Mouse (Mus musculus): Measurements from ENCODE around the gene Naa50.

The Naa50 gene

DNA sequence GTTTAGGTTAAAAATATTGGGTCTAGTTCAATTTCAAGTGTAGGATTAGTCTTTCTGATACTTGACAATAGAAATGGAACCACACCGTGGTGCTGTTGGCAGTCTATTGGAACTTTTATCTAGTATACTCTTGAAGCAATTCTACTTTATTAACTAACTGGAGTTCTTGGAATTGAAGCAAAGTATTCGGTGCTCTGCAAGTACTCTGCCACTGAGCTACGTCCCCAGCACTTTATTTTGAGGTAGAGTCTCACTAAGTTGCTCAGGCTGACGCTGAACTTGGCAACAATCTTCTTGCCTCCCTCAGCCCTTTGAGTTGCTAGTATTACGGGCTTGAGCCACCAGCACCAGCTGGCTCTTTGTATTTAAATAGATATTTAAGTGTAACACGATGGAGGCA is 1.9 kb downstream of the Naa50 start:
- DNase-seq = peak; percentile 13

DNA sequence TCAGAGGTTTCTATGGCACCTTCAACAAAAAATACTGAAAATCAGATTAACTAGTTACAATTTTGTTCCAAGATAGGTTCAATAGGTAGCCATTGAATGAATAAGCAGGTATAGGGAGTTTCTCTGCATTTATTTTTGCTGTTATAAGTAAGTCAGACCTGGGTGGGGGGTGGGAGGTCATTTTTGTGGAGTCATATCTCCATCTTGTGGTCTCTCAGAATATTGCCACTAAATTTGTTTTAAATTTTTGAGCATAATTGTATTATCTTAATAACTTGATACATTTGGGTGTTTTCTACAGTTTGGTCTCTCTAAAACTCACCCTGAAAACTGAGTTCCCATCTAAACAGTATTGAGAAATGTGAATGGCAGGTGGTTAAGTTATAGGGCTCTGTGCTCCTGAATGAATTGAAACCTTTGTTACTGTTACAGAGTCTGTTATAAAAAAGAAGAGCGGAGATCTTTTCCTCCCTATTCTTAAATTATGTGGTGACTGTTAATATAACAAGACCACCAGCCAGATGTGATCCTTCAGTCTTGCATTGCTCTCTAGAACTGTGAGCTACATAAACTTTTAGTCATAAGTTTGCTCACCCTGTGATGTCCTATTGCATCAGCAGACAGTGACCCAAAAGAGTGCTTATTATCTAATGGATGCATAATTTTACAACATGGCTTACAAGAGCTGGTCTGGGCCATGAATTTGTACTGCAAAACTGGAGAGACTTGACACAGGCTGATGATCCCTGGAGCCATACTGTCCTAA is 9.6 kb downstream of the Naa50 start:
- no peak for DNase-seq

DNA sequence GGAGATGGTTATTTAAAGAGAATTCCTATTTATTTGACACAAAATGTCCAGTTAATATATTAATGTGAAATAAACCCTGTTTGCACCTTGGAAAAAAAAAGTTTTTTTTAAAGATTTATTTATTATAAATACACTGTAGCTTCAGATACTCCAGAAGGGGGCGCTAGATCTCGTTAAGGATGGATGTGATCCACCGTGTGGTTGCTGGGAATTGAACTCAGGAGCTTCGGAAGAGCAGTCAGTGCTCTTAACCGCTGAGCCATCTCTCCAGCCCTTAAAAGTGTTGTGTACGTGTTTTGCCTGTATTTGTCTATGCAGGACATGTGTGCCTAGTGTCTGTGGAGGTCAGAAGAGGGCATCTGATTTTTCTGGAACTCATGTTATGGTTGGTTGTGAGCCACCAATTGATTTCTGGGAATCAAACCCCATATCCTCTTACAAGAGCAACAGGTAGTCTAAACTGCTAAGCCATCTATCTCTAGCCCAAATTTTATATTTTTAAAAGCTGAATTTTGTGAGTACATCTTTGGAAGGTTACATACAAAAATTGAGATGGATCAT is 14.9 kb downstream of the Naa50 start:
- no peak for DNase-seq

DNA sequence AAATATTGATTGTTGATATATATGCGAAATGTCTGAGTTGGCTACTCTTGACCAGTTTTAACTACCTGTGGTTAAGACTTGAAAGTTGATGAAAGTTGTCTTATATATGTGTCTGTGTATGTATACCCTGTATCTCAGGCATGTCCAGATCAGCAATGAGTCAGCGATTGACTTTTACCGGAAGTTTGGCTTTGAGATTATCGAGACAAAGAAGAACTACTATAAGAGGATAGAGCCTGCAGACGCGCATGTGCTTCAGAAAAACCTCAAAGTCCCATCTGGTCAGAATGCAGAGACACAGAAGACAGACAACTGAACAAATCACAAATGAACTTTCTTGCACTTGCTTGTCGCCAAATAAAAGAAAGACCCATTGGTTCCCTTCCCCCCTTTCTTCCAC is 19.7 kb downstream of the Naa50 start:
- no peak for DNase-seq

DNA sequence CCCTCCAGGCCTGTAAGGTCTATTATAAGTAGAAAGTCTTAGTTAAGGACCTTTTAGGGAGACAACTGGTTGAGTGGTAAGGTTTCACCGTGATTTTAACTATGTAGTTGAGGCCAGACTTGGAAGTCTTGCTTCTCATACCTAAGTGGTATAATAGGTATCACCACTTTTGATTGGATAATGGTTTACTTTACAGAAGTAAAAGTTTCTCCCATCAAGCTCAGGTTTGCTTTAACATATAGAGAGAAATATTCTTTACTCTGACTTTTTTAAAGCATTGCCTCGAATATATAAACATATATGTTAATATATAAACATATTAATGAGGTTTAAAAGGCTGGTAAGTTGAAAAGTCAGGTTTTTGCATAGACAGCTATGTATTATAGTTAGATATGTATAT is 24.2 kb downstream of the Naa50 start:
- DNase-seq = no peak

DNA sequence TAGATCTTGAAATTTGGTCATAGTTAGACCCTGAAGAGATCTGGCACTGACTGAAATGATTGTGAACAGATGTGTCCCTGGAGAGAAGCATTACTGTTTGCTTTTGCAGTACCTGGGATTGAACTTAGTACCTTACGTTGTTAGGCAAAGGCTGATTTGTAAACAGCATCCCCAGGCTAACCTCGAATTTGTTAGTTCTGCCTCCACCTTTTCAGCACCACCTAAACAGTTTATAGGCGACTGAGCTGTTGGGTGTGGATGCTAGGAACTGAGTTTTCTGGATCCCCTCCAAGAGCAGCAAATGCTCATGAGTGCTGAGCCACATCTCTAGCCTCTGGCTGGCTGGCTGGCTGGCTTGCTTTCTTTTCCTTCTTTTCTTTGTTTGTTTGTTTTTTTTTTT is 25.6 kb downstream of the Naa50 start:
- no peak for DNase-seq

DNA sequence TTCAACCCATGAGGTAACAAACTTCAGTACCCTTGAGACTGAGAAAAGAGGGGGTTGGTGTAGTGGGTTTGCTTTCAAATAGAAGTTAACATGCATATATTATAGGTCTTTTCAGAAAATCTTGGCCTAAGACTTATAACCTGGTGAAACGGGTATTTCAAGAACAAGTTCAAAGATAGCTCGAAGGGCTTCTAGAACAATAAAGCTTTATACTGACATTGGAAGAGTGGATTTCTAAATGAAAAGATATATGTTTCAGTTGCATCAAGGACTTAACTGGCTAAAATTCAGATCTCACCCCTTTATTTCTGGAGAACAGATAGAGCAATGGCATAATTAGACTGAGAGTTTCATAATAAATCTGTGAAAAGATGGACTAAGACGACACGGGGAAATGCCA is 29.4 kb downstream of the Naa50 start:
- no peak for DNase-seq

DNA sequence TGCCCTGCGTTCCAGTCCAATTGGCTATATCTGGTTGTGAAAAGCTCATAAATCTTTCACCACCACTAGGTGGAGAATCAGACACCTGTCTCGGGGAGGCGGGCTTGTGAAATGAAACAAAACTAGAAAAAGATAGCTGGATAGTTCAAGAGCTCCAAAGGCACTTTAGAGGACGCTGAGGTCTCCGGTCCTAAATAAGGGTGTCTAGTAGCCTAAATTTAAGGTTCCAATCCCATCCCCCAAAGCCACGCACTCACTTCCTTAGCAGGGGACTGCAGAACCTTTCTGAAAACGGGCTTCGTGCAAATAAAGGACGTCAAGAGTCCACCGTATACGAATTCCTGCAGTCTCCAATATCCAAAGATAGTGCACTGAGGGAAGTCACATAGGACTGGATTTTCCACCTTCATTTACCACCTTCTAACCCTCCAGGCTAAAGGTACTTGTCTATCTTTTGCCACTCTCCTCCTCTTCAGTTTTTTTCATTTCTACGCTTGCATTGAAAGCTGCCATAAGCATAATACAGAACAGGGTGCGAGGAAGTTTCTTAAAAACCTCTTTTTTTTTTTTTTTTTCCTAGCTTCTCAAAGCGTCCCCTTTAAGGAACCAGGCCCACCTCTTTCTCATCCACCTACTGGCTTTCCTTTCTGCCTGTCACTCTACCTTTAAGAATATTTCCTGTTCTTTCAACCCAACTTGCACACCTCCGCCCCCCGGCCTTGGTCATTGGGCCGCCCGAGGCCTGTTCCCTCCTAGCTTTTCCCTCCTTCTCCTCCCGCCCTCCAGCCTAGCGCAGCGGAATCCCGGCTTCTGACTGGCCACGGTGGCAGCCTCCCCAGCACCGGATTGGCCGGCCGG is 32.9 kb downstream of the Naa50 start:
- DNase-seq = peak; percentile 99

DNA sequence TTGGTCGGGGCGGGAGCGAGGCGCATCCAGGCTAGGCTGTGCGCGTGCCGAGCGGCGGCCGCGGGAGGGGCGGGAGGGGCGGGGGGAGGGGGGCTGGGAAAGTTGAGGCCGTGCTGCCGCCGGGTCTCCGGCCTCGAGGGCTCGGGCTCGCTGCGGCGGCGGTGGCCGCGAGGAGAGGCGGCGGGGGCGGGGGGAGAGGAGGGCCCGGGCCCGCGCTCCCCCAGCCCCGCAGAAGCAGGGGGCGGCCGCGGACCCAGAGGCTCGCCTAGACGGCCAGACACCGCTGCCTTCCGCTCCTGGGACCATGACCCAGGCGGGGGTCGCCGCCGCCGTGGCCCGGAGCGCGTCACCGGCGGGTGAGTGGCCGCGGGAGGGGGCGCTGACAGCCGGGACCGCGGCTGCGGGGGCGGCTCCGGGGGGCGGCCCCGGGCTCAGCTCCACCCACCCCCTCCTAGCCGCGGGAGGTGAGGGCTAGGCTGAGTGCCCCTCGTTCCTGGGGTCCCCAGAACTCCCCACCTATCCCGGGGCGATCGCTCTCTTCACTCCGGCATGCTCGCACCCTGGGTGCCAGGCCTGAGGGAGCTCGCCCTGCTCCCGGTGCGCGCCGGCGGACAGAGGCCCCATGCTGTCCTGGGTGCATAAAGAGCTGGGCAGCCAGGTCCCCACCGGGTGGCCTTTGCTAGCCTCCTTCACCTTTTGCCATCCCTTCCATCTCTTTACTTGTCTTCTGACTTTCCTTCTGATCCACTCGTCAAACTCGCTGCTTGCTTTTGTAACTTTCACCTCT is 33.7 kb downstream of the Naa50 start, which contains the start of gene Usf3:
Gene Usf3 (plus strand): TSS at position 92 of the 787 bp plus-strand sequence.
- DNase-seq = peak; percentile 58

DNA sequence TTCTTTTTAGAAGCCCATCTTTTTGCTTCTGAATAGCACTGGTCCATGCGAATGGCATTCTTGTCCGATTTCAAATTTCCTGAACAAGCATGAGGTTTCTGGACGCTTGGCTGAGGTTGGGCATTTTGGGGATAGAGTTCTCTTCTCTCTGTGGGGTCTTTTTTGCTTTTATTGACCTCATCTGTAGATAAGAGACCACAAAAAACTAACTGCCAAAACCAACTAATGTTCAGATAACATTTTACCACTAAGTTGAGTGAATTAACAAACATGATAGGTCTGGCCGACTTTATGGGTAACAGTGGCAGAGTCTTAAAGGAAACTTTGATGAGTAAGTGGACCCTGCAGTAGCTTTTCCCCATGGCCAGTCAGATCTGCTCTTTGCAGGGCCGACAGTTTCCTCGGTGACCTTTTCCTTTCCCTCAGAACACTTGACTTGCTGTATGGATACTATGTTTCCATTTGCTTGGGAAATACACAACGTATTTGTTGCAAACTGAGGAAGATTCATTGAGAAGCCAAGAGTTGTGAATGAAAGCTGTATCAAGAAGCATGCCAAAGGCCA is 34.4 kb downstream of the Naa50 start:
- no peak for DNase-seq

DNA sequence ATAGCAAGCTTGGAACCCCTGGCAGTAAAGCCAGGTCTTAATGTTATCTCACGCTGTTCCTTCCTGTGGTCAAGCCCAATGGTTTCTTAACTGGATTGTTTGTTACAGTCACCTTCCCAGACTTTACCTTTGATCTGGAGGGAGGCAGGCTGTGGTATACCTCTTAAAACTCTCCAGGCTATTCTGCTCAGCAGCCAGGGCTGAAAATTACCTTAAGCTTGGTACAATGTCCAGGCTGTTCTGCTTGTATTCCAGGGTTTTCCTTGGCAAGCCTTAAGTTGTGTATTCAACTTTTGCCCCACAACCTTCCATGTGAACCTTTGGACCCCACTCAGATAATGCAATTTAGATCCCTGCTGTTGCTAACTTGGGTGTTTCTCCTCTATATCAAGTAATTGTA is 35.4 kb downstream of the Naa50 start:
- peak; percentile 77 for DNase-seq

DNA sequence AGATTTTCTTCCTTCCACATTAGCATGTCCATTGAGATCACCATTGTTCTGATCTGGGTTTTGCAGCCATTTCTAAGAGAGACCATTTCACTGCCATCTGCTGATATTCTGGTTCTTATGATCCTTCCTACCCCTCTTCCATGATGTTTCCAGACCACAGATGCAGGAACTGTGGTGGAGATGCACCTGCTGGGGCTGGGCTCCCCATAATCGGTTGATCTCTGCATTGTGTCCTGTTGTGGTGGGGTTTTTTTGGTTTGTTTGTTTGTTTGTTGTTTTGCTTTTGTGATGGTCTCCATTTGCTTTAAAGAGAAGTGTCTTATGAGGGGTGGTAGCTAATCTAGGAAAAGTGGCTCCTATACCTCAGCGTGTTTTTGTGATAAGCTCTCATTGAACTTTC is 36.9 kb downstream of the Naa50 start:
- DNase-seq = no peak

DNA sequence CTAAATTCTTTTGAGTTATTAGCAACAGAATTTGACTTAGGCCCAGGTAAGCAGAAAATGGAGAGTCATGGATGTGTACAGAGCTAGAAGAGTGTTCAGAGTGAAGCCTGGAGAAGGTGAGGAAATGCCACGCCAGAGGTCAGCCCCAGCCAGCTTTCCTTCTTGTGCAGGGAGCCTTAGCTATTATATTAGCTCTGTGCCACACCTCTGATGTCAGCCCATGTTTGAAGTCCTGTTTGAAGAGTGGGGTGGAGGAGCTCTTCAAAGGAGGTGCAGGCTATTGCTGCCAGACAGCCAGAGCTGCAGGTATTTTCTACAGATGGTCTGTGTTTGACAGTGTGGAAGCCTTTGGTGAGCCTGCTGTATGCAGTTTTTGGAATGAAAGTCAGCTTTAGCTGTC is 38.9 kb downstream of the Naa50 start:
- no peak for DNase-seq

DNA sequence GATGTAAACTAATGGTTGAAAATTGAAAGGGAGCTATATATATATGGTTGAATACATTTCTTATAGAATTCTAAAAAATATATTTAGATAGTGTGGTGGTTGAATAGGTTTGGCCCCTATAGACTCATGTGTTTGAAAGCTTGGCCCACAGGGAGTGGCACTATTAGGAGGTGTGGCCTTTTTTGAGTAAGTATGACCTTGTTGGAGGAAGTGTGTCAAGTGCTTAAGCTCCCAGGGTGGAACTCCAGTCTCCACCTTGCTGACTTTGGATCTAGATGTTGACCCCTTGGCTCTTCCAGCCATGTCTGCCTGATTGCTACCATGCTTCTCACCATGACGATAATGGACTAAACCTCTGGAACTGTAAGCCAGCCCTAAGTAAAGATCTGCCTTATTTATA is 43.0 kb downstream of the Naa50 start:
- no peak for DNase-seq

DNA sequence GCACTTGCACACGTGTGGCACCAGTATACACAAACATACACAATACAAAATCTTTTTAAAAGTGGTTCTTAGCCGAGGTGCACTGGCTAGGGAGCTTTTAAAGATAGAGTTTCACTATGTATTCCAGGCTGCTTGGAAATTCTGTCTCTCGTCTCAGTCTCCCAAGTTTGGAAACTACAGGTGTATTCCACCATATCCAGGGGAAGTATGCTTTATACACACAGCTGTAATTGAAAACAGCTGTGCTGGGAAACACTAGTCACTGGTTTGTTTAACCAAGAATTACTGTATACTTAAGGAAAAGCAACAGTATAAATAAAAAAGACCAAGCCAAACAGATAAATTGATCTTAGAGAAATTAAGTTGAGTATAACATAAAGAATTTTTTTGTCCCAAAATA is 45.1 kb downstream of the Naa50 start:
- no peak for DNase-seq

DNA sequence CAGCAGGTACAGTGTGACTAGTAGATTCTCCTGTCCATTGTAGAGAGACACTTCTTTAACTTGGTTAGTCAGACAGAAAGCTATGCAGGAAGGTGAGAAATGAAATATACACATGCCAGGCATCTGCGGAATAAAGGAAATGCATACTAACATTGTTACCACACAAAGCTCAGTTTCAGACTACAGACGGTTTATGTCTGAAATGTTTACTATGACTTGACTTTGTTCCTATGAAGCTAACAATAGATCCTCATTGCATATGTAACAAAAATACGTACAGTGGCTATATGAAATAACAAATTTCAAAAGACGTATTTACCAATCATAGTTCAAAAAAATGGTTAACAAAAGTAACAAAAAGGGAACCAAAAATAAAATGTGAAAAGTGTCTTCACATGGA is 47.5 kb downstream of the Naa50 start:
- no peak for DNase-seq

DNA sequence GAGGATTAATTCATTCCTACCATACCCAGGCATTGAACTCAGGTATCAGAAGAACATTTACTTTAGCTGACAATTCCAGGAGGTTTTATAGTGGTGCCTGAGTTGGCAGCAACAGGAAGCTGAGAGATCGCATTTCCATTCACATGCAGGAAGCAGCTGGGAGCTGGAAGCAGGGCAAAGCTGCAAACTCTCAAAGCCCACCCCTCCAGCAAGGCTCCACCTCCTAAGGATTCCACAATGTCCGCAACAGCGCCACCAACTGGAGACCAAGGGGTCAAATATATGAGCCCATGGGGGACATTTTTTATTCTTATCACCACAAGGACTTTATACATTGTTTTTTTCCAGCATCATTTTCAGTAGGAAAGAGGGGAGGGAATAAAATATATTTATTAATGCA is 49.1 kb downstream of the Naa50 start:
- DNase-seq = no peak

DNA sequence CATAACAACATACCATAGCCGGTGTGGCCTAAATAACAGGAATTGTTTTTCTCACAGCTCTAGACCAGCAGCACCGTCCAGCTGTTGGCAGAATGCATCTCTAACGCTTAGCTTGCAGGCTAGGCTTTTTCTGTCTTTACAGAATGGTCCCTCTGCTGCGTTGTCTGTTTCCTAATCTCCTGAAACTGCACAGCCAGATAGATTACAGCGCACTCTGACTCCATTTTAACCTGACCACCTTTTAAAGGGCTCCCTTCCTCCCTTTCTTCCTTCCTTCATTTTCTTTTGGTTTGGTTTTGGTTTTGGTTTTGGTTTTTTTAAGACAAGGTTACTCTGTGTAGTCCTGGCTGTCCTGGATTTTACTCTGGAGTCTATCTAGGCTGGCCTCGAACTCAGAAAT is 50.4 kb downstream of the Naa50 start:
- no peak for DNase-seq

DNA sequence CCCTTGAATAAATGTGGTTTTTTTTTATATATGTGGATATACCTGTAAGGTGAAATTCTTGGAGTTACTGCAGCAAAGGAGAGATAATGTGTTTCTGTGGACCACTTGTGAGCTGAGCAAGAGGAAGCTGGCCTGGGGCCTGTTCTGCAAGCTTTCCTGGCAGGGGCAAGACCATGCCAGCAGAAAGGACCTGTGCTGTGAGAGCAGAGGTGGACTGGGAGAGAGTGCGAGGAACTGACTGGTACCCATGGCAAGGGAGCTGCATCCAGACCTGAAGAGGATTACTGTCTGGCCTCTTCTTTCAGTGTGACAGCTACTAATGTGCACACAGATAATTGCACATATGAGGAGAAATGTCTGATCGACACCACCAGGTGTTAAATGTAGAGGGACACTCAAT is 51.3 kb downstream of the Naa50 start:
- DNase-seq = no peak

DNA sequence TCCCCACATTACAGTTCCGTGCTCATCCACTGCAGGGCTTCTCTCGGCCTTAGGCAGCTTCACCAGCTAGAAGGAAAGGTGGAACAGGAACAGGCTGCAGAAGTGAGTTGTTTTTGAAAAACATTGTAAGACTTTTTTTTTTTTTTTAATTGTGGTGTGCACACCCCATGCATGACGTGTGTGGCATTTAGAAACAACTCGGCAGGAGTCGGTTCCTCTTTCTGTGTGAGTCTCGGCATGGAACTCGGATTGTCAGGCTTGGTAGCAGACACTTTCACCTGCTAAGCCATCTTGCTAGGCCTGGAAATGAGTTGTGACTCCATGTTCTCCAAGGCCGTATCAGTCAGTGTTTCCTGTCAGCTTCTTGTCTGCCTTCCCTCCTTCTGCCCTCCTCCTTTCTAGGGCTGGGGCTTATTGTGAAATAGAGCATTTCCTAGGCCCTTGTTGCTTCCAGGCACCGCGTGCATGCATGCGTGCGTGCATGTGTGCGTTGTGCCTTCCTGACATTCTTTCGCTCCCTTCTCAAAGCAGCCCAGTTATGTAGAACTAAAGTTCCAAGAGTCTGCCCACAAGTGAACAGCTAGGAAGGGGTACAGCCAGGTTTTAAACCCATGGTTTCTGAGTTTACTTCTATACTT is 59.6 kb downstream of the Naa50 start:
- no peak for DNase-seq

DNA sequence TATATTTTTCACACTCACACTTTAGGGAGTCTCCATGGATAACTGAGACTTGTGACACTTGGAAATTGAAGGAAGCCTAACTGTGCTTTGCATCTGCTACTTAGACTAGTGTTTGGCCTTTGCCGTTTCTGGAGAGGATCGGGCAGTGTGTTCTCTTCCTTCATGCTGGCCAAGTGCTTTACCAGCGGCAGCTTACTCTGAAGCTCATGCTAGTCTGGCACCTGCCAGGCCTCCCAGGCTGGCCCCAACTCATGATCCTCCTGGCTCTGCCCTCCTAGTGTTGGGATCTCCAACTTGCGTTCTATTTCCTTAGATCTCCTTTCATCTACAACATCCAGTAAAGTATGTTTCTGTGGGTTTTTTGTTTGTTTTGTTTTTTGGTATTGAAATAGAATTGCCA is 60.5 kb downstream of the Naa50 start:
- DNase-seq = no peak

DNA sequence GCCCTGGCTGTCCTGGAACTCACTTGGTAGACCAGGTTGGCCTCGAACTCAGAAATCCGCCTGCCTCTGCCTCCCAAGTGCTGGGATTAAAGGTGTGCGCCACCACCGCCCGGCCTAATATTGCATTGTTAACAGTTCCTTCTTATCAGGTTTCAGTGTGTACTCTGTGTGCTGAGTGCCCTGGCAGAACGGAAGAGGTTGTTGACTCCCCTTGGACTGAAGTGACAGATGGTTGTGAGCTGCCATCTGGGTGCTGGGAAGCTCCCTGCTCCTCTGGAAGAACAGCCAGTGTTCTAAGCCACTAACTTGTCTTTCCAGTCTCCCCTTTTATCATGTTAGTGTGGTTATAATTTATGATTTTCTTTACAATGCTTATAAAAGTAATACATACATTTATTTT is 64.7 kb downstream of the Naa50 start:
- DNase-seq = no peak

All from kidney, adult 11 months (tissue).